Mouse (Mus musculus): ENCODE data around the gene Zfhx3. TPM values are rescaled to one million over a fixed set of nuclear protein-coding genes. Genes with fewer than 3 reads are reported as not detected.

Zfhx3 gene
- polyA plus RNA-seq, 1 experiment from 2014 or later = 38.7 TPM

GRCm38 (mm10) chr8:108994187-108994586 is 1051.7 kb downstream of the Zfhx3 start:
- H3K9me3 ChIP-seq = no peaks in the 10 kb centered on the region
- no peak overlapping the region for H3K9ac ChIP-seq
- H3K4me1 ChIP-seq = peaks cover 3% of the 10 kb centered on the region
- H3K4me3 ChIP-seq = no peak overlapping the region
- no peak for ATAC-seq (ENCODE audit: low FRiP score, low read depth)
- H3K4me2 ChIP-seq (replicated peaks) = no peak overlapping the region
- H3K27ac ChIP-seq = no peak overlapping the region
- WGBS = 72% methylated on average over 2 of the region's 2 CpGs
- no peaks in the 10 kb centered on the region for H3K36me3 ChIP-seq
- no peaks in the 10 kb centered on the region for H3K27me3 ChIP-seq (replicated peaks)

GRCm38 (mm10) chr8:108994880-108995279 is 1052.4 kb downstream of the Zfhx3 start:
- H3K27me3 ChIP-seq (replicated peaks) = no peaks in the 10 kb centered on the region
- H3K9ac ChIP-seq = no peak overlapping the region
- no peak overlapping the region for H3K27ac ChIP-seq
- H3K4me2 ChIP-seq (replicated peaks) = no peak overlapping the region
- no peak for ATAC-seq (ENCODE audit: low FRiP score, low read depth)
- H3K4me1 ChIP-seq = peaks cover 7% of the 10 kb centered on the region
- no peaks in the 10 kb centered on the region for H3K9me3 ChIP-seq
- WGBS = 90% methylated on average over 5 of the region's 5 CpGs
- H3K36me3 ChIP-seq = no peaks in the 10 kb centered on the region
- no peak overlapping the region for H3K4me3 ChIP-seq

- Histone ChIP-seq H3K4me1 (peaks cover 7% of the 10 kb centered on the region), H3K36me3 (no peaks in the 10 kb centered on the region), H3K9ac (no peak overlapping the region), H3K27me3 (replicated peaks) (no peaks in the 10 kb centered on the region), H3K4me2 (replicated peaks) (no peak overlapping the region), H3K4me3 (no peak overlapping the region), H3K9me3 (no peaks in the 10 kb centered on the region), H3K27ac (no peak overlapping the region)
- 59% methylated on average over 3 of the region's 3 CpGs for WGBS
- ATAC-seq (ENCODE audit: low FRiP score, low read depth) = no peak
These were observed 1054.9 kb downstream of the Zfhx3 start for GRCm38 (mm10) chr8:108997334-108997733.

- no peak overlapping the region for H3K4me2 ChIP-seq (replicated peaks)
- no peak overlapping the region for H3K4me3 ChIP-seq
- H3K27ac ChIP-seq = no peak overlapping the region
- no peaks in the 10 kb centered on the region for H3K9me3 ChIP-seq
- ATAC-seq (ENCODE audit: low FRiP score, low read depth) = no peak
- H3K36me3 ChIP-seq = no peaks in the 10 kb centered on the region
- H3K9ac ChIP-seq = no peak overlapping the region
- H3K27me3 ChIP-seq (replicated peaks) = no peaks in the 10 kb centered on the region
- H3K4me1 ChIP-seq = peaks cover 7% of the 10 kb centered on the region
- 74% methylated on average over 15 of the region's 15 CpGs for WGBS
These were observed 1057.1 kb downstream of the Zfhx3 start for GRCm38 (mm10) chr8:108999297-109000249.

GRCm38 (mm10) chr8:109001031-109001430 is 1058.6 kb downstream of the Zfhx3 start:
- Histone ChIP-seq H3K36me3 (no peaks in the 10 kb centered on the region), H3K4me2 (replicated peaks) (no peak overlapping the region), H3K9ac (no peak overlapping the region), H3K9me3 (no peaks in the 10 kb centered on the region), H3K27ac (no peak overlapping the region), H3K4me1 (peaks cover 7% of the 10 kb centered on the region), H3K27me3 (replicated peaks) (no peaks in the 10 kb centered on the region), H3K4me3 (no peak overlapping the region)
- 94% methylated on average over 9 of the region's 9 CpGs for WGBS
- ATAC-seq (ENCODE audit: low FRiP score, low read depth) = no peak

GRCm38 (mm10) chr8:109001923-109002322 is 1059.5 kb downstream of the Zfhx3 start:
- ATAC-seq (ENCODE audit: low FRiP score, low read depth) = no peak
- WGBS = 86% methylated on average over 5 of the region's 5 CpGs
- H3K4me1 ChIP-seq = peaks cover 7% of the 10 kb centered on the region
- H3K4me3 ChIP-seq = no peak overlapping the region
- no peaks in the 10 kb centered on the region for H3K36me3 ChIP-seq
- no peak overlapping the region for H3K27ac ChIP-seq
- no peaks in the 10 kb centered on the region for H3K27me3 ChIP-seq (replicated peaks)
- H3K9me3 ChIP-seq = no peaks in the 10 kb centered on the region
- no peak overlapping the region for H3K9ac ChIP-seq
- no peak overlapping the region for H3K4me2 ChIP-seq (replicated peaks)

- no peak for ATAC-seq (ENCODE audit: low FRiP score, low read depth)
- no peak overlapping the region for H3K4me3 ChIP-seq
- H3K27me3 ChIP-seq (replicated peaks) = no peaks in the 10 kb centered on the region
- H3K4me1 ChIP-seq = 0 out of 2 replicates have a peak, but pooled peaks cover 3% of the 10 kb centered on the region
- H3K4me2 ChIP-seq (replicated peaks) = no peak overlapping the region
- H3K36me3 ChIP-seq = no peaks in the 10 kb centered on the region
- no peak overlapping the region for H3K27ac ChIP-seq
- WGBS = 84% methylated on average over 9 of the region's 9 CpGs
- no peaks in the 10 kb centered on the region for H3K9me3 ChIP-seq
- no peak overlapping the region for H3K9ac ChIP-seq
These were observed 1064.5 kb downstream of the Zfhx3 start for GRCm38 (mm10) chr8:109006986-109007385.

Small RNA genes lying within 50 kb of the gene (microRNA-seq; reads per million reads assigned to microRNA genes)
- gene Mir3108 = not detected

Data from neural tube, embryonic 12.5 days (tissue).